Mouse (Mus musculus): ENCODE measurements around the gene Ahctf1. TPM values are rescaled to one million over a fixed set of nuclear protein-coding genes. Genes with fewer than 3 reads are reported as not detected.

Ahctf1 gene
- 16.2 and 16.7 TPM in 2 replicates for polyA plus RNA-seq (2015; fragmentation: Nextera tagmentation; extraction: Ambion mirVana)

- Histone ChIP-seq H3K9ac (replicated peaks) (peak within 1 kb of the TSS; percentile 98), H3K36me3 (peaks cover 3% of the 10 kb centered on the region; the same call in 1 of the 2 replicates), H3K9me3 (replicated peaks) (no peaks in the 10 kb centered on the region), H3K4me2 (peak within 1 kb of the TSS; percentile 81), H3K27me3 (replicated peaks) (no peaks in the 10 kb centered on the region), H3K4me1 (peaks cover 28% of the 10 kb centered on the region), H3K4me3 (replicated peaks) (peak within 1 kb of the TSS; percentile 98), H3K27ac (replicated peaks) (peak within 1 kb of the TSS; percentile 95)
- WGBS: under 1% methylated on average over 56 of the region's 56 CpGs
- peak; percentile 99 for ATAC-seq (ENCODE audit: low FRiP score)
Observed at GRCm38 (mm10) chr1:179803513-179804139, at the start of gene Ahctf1. Gene Ahctf1 (minus strand): TSS chr1:179803680.

GRCm38 (mm10) chr1:179847759-179848389, 44.4 kb upstream of the Ahctf1 start:
- peaks cover 4% of the 10 kb centered on the region; the same call in 1 of the 2 replicates for H3K4me1 ChIP-seq
- no peaks in the 10 kb centered on the region for H3K9me3 ChIP-seq (replicated peaks)
- ATAC-seq (ENCODE audit: low FRiP score): peak; percentile 83
- no peaks in the 10 kb centered on the region for H3K36me3 ChIP-seq
- H3K4me2 ChIP-seq: peak overlapping the region; percentile 75
- 5% methylated on average over 20 of the region's 20 CpGs for WGBS
- H3K9ac ChIP-seq (replicated peaks): peak overlapping the region; percentile 54
- no peak overlapping the region for H3K27ac ChIP-seq (replicated peaks)
- peak overlapping the region; percentile 44 for H3K4me3 ChIP-seq (replicated peaks)
- H3K27me3 ChIP-seq (replicated peaks): no peaks in the 10 kb centered on the region

GRCm38 (mm10) chr1:179847173-179847572, 43.7 kb upstream of the Ahctf1 start:
- 46% methylated on average over 7 of the region's 7 CpGs for WGBS
- H3K4me2 ChIP-seq: no peak overlapping the region
- ATAC-seq (ENCODE audit: low FRiP score): no peak
- H3K9me3 ChIP-seq (replicated peaks): no peaks in the 10 kb centered on the region
- peaks cover 4% of the 10 kb centered on the region; the same call in 1 of the 2 replicates for H3K4me1 ChIP-seq
- no peak overlapping the region for H3K4me3 ChIP-seq (replicated peaks)
- H3K36me3 ChIP-seq: no peaks in the 10 kb centered on the region
- H3K27ac ChIP-seq (replicated peaks): no peak overlapping the region
- H3K27me3 ChIP-seq (replicated peaks): no peaks in the 10 kb centered on the region
- no peak overlapping the region for H3K9ac ChIP-seq (replicated peaks)

GRCm38 (mm10) chr1:179845832-179846499, 42.5 kb upstream of the Ahctf1 start:
- Histone ChIP-seq H3K4me3 (replicated peaks) (no peak overlapping the region), H3K9me3 (replicated peaks) (no peaks in the 10 kb centered on the region), H3K9ac (replicated peaks) (no peak overlapping the region), H3K36me3 (no peaks in the 10 kb centered on the region), H3K4me2 (no peak overlapping the region), H3K4me1 (peaks cover 4% of the 10 kb centered on the region; the same call in 1 of the 2 replicates), H3K27ac (replicated peaks) (no peak overlapping the region), H3K27me3 (replicated peaks) (no peaks in the 10 kb centered on the region)
- no peak for ATAC-seq (ENCODE audit: low FRiP score)
- 83% methylated on average over 16 of the region's 16 CpGs for WGBS

GRCm38 (mm10) chr1:179844894-179845293, 41.4 kb upstream of the Ahctf1 start:
- Histone ChIP-seq H3K9me3 (replicated peaks) (no peaks in the 10 kb centered on the region), H3K27me3 (replicated peaks) (no peaks in the 10 kb centered on the region), H3K36me3 (no peaks in the 10 kb centered on the region), H3K4me1 (peaks cover 4% of the 10 kb centered on the region; the same call in 1 of the 2 replicates), H3K27ac (replicated peaks) (no peak overlapping the region), H3K4me2 (no peak overlapping the region), H3K9ac (replicated peaks) (no peak overlapping the region), H3K4me3 (replicated peaks) (no peak overlapping the region)
- WGBS: 23% methylated on average over 5 of the region's 5 CpGs
- ATAC-seq (ENCODE audit: low FRiP score): no peak

- no peak overlapping the region for H3K4me2 ChIP-seq
- H3K27me3 ChIP-seq (replicated peaks): no peaks in the 10 kb centered on the region
- H3K4me1 ChIP-seq: peaks cover 4% of the 10 kb centered on the region; the same call in 1 of the 2 replicates
- H3K36me3 ChIP-seq: no peaks in the 10 kb centered on the region
- no peak for ATAC-seq (ENCODE audit: low FRiP score)
- WGBS: 35% methylated on average over 3 of the region's 3 CpGs
- no peaks in the 10 kb centered on the region for H3K9me3 ChIP-seq (replicated peaks)
- H3K4me3 ChIP-seq (replicated peaks): no peak overlapping the region
- H3K27ac ChIP-seq (replicated peaks): no peak overlapping the region
- H3K9ac ChIP-seq (replicated peaks): no peak overlapping the region
Observed at GRCm38 (mm10) chr1:179843981-179844380, 40.5 kb upstream of the Ahctf1 start.

- no peaks in the 10 kb centered on the region for H3K9me3 ChIP-seq (replicated peaks)
- no peaks in the 10 kb centered on the region for H3K27me3 ChIP-seq (replicated peaks)
- 80% methylated on average over 7 of the region's 7 CpGs for WGBS
- no peak for ATAC-seq (ENCODE audit: low FRiP score)
- no peak overlapping the region for H3K4me2 ChIP-seq
- H3K36me3 ChIP-seq: no peaks in the 10 kb centered on the region
- H3K9ac ChIP-seq (replicated peaks): no peak overlapping the region
- no peak overlapping the region for H3K27ac ChIP-seq (replicated peaks)
- no peak overlapping the region for H3K4me3 ChIP-seq (replicated peaks)
- no peaks in the 10 kb centered on the region; the same call in 1 of the 2 replicates for H3K4me1 ChIP-seq
Observed at GRCm38 (mm10) chr1:179842568-179842967, 39.1 kb upstream of the Ahctf1 start.

GRCm38 (mm10) chr1:179836426-179837404, 33.2 kb upstream of the Ahctf1 start:
- no peak overlapping the region for H3K9ac ChIP-seq (replicated peaks)
- H3K27ac ChIP-seq (replicated peaks): no peak overlapping the region
- 88% methylated on average over 7 of the region's 7 CpGs for WGBS
- H3K4me2 ChIP-seq: no peak overlapping the region
- ATAC-seq (ENCODE audit: low FRiP score): no peak
- peaks cover 8% of the 10 kb centered on the region; the same call in 1 of the 2 replicates for H3K9me3 ChIP-seq (replicated peaks)
- no peak overlapping the region for H3K4me3 ChIP-seq (replicated peaks)
- H3K36me3 ChIP-seq: no peaks in the 10 kb centered on the region
- H3K4me1 ChIP-seq: no peaks in the 10 kb centered on the region
- no peaks in the 10 kb centered on the region for H3K27me3 ChIP-seq (replicated peaks)

GRCm38 (mm10) chr1:179835753-179836425, 32.4 kb upstream of the Ahctf1 start:
- H3K4me2 ChIP-seq: no peak overlapping the region
- WGBS: 100% methylated on average over 1 of the region's 1 CpGs
- H3K4me3 ChIP-seq (replicated peaks): no peak overlapping the region
- H3K9me3 ChIP-seq (replicated peaks): peaks cover 8% of the 10 kb centered on the region; the same call in 1 of the 2 replicates
- H3K27ac ChIP-seq (replicated peaks): no peak overlapping the region
- H3K27me3 ChIP-seq (replicated peaks): no peaks in the 10 kb centered on the region
- no peaks in the 10 kb centered on the region for H3K36me3 ChIP-seq
- no peaks in the 10 kb centered on the region for H3K4me1 ChIP-seq
- ATAC-seq (ENCODE audit: low FRiP score): no peak
- no peak overlapping the region for H3K9ac ChIP-seq (replicated peaks)

GRCm38 (mm10) chr1:179833596-179833995, 30.1 kb upstream of the Ahctf1 start:
- no peak for ATAC-seq (ENCODE audit: low FRiP score)
- Histone ChIP-seq H3K4me1 (no peaks in the 10 kb centered on the region), H3K27ac (replicated peaks) (no peak overlapping the region), H3K9me3 (replicated peaks) (peaks cover 8% of the 10 kb centered on the region; the same call in 1 of the 2 replicates), H3K27me3 (replicated peaks) (no peaks in the 10 kb centered on the region), H3K4me3 (replicated peaks) (no peak overlapping the region), H3K4me2 (no peak overlapping the region), H3K36me3 (no peaks in the 10 kb centered on the region), H3K9ac (replicated peaks) (no peak overlapping the region)
- WGBS: 84% methylated on average over 1 of the region's 1 CpGs

All from neural tube, embryonic 15.5 days (tissue).